In the genomic region with DNA sequence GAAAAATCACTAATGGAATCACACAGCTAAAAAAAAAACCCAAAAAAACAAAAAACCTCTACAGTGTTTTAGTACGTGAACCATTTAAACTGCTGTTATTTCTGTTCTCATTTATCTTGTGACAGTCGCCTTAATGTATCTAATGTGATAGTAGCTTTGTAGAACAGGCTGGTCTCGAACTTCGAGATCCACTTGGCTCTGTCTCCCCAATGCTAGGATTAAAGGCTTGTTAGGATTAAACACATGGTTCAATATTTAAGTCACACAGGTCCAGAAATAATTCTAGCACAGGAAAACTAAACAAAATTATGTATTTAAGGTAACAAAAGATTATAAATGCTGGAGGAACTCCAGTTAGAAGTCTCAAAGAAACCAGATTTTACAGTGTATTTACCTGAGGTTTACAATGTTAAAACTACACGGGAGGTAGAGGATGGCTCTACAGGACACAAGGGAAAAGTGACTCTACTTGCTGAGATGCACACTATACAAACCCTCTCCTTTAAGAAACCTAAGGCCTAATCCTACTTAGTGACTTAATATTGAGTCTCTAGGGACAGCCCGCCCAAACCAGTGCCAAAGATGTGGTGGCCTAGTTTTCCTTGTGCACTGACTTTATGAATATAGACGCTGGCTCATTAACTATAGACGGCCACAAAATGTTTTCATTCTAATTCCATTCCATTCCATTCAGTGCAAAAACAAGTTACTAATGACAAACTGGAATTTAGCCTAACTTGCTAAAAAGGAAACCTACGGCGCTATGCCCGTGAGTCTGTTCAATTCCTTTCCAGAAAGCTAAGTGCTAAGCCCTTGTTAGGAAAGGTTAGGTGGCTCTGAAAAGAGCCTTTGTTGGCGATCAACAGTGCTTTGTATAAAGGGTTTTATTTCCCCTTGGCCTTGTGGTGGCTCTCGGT, we compare ENCODE assay signal across 8 mouse cellular contexts. TPM values are rescaled to one million over a fixed set of nuclear protein-coding genes. Genes with fewer than 3 reads are reported as not detected.
DNase-seq lines count a peak whose midpoint lies in the region; ATAC-seq and TF ChIP-seq lines count a peak whose summit lies in the region.

No protein-coding gene starts in this region.

- TF ChIP-seq CTCF in lung, adult 2 months (IDR thresholded peaks at IDR 0.05; ENCODE audit: insufficient read depth, low read length), result no peak

- peaks cover 7% of the 10 kb centered on the region; the same call in 1 of the 2 replicates for H3K4me1 ChIP-seq in lung, adult 2 months (ENCODE audit: control insufficient read depth, insufficient read depth, low read length)
- H3K4me1 ChIP-seq in brown adipose tissue, adult 24 weeks (ENCODE audit: control insufficient read depth, insufficient read depth, insufficient read length, low read length), result no peaks in the 10 kb centered on the region; the same call in 1 of the 2 replicates
- H3K4me1 ChIP-seq in hindbrain, embryonic 13.5 days (replicated peaks), result peaks cover 22% of the 10 kb centered on the region
- peaks cover 27% of the 10 kb centered on the region for H3K4me1 ChIP-seq in midbrain, embryonic 16.5 days (ENCODE audit: control insufficient read depth, insufficient read depth, low read length)

- peak overlapping the region; percentile 65 for H3K4me2 ChIP-seq in hindbrain, embryonic 13.5 days
- peak overlapping the region; percentile 78 for H3K4me2 ChIP-seq in midbrain, embryonic 16.5 days (ENCODE audit: low read length)

- intact Hi-C loops in left cerebral cortex, postnatal 14 days (cut with DNase I), result loop anchor here (5.0 to 10.0 kb wide), 4 partner anchors 1363 to 1703 kb away; a partner anchor contains a TSS

- H3K27ac ChIP-seq in brown adipose tissue, adult 24 weeks (replicated peaks; ENCODE audit: low read depth, low read length), result no peak overlapping the region
- H3K27ac ChIP-seq in hindbrain, embryonic 13.5 days, result peak overlapping the region; percentile 84
- H3K27ac ChIP-seq in midbrain, embryonic 16.5 days (ENCODE audit: low read length), result peak overlapping the region; percentile 73

- no peaks in the 10 kb centered on the region for H3K27me3 ChIP-seq in hindbrain, embryonic 13.5 days
- no peaks in the 10 kb centered on the region for H3K27me3 ChIP-seq in midbrain, embryonic 16.5 days (ENCODE audit: control insufficient read depth, insufficient read depth, low read depth, low read length)

- H3K9ac ChIP-seq in hindbrain, embryonic 13.5 days, result peak overlapping the region; percentile 64
- H3K9ac ChIP-seq in midbrain, embryonic 16.5 days (ENCODE audit: low read depth, low read length), result peak overlapping the region; percentile 36; the same call in 1 of the 2 replicates

- H3K36me3 ChIP-seq in hindbrain, embryonic 13.5 days, result no peaks in the 10 kb centered on the region
- no peaks in the 10 kb centered on the region for H3K36me3 ChIP-seq in midbrain, embryonic 16.5 days (ENCODE audit: control insufficient read depth, insufficient read depth, low read length)

- DNase-seq in lung, adult 2 months, result no peak
- no peak for DNase-seq in lung, postnatal 25 days (ENCODE audit: low spot score)
- no peak for DNase-seq in left cerebral cortex, postnatal 14 days (ENCODE audit: low spot score in 2 of 2)
- no peak for DNase-seq in adrenal gland, postnatal 14 days

- no peak for ATAC-seq in hindbrain, embryonic 13.5 days (ENCODE audit: low FRiP score)
- ATAC-seq in midbrain, embryonic 16.5 days, result no peak
- ATAC-seq in megakaryocyte progenitor cell, adult 5-6 weeks (replicated peaks; ENCODE audit: poor library complexity), result no peak

- peak overlapping the region; percentile 32 for H3K4me3 ChIP-seq in lung, adult 2 months (replicated peaks; ENCODE audit: extremely low read depth, low read depth, low read length)
- H3K4me3 ChIP-seq in brown adipose tissue, adult 24 weeks (ENCODE audit: insufficient read depth, low read depth, low read length), result 0 out of 2 replicates have a peak overlapping the region, but pooled peaks have one; percentile 11
- peak overlapping the region; percentile 40 for H3K4me3 ChIP-seq in hindbrain, embryonic 13.5 days
- H3K4me3 ChIP-seq in midbrain, embryonic 16.5 days (ENCODE audit: low read depth, low read length), result peak overlapping the region; percentile 34

- H3K9me3 ChIP-seq in hindbrain, embryonic 13.5 days, result no peaks in the 10 kb centered on the region
- H3K9me3 ChIP-seq in midbrain, embryonic 16.5 days (replicated peaks; ENCODE audit: control insufficient read depth, low read length, poor library complexity, severe bottlenecking), result no peaks in the 10 kb centered on the region

- 6% methylated on average over 13 of the region's 13 CpGs for WGBS in lung, adult 2 months
- WGBS in hindbrain, embryonic 13.5 days, result 2% methylated on average over 13 of the region's 13 CpGs
- WGBS in midbrain, embryonic 16.5 days, result 2% methylated on average over 13 of the region's 13 CpGs

- TF ChIP-seq POLR2A in lung, adult 2 months (IDR thresholded peaks at IDR 0.05; ENCODE audit: borderline replicate concordance, extremely low read depth, low read depth, low read length), result no peak

RNA-seq across cellular contexts. Expression of a gene that starts 0.7 kb away (rescaled TPM):
- 5.1 and 5.2 TPM in 2 replicates for polyA plus RNA-seq in lung, adult 2 months (2012; rRNA removed)
- 1.9 and 6.6 TPM in 2 replicates for polyA plus RNA-seq in brown adipose tissue, adult 24 weeks (2012; ENCODE audit: insufficient read depth, insufficient read length, missing spikeins)
- 12.2 and 12.9 TPM in 2 replicates for polyA plus RNA-seq in hindbrain, embryonic 13.5 days (2015; fragmentation: Nextera tagmentation; extraction: Ambion mirVana)
- 4.0 and 4.9 TPM in 2 replicates for polyA plus RNA-seq in midbrain, embryonic 16.5 days (2015; fragmentation: Nextera tagmentation; extraction: Ambion mirVana)
- 10 to 100 TPM; 50.0 to 57.5 TPM for total RNA-seq in left cerebral cortex, postnatal 14 days (2021)
- total RNA-seq in adrenal gland, postnatal 14 days (2021), result 104 and 144 TPM in 2 replicates
- total RNA-seq in megakaryocyte progenitor cell, adult 5-6 weeks (2015), result 38.4 and 42.3 TPM in 2 replicates
- 83.0 and 89.0 TPM in 2 replicates for total RNA-seq in megakaryocyte progenitor cell, adult 5-6 weeks (2017)

RNA-seq across cellular contexts. Expression of a gene that starts 0.8 kb away (rescaled TPM):
- polyA plus RNA-seq in lung, adult 2 months (2012; rRNA removed), result 0.54 and 1.1 TPM in 2 replicates
- polyA plus RNA-seq in brown adipose tissue, adult 24 weeks (2012; ENCODE audit: insufficient read depth, insufficient read length, missing spikeins), result not detected in 2 replicates
- 11.9 and 17.6 TPM in 2 replicates for polyA plus RNA-seq in hindbrain, embryonic 13.5 days (2015; fragmentation: Nextera tagmentation; extraction: Ambion mirVana)
- polyA plus RNA-seq in midbrain, embryonic 16.5 days (2015; fragmentation: Nextera tagmentation; extraction: Ambion mirVana), result 1.8 and 8.3 TPM in 2 replicates
- total RNA-seq in left cerebral cortex, postnatal 14 days (2021), result 10 to 100 TPM; 17.8 to 20.2 TPM
- total RNA-seq in adrenal gland, postnatal 14 days (2021), result 114 and 174 TPM in 2 replicates
- total RNA-seq in megakaryocyte progenitor cell, adult 5-6 weeks (2015), result 21.6 and 36.7 TPM in 2 replicates
- 1,156 and 1,370 TPM in 2 replicates for total RNA-seq in megakaryocyte progenitor cell, adult 5-6 weeks (2017)

RNA-seq across cellular contexts. Expression of a gene that starts 1.1 kb away (rescaled TPM):
- 1.8 and 3.5 TPM in 2 replicates for polyA plus RNA-seq in lung, adult 2 months (2012; rRNA removed)
- not detected in 2 replicates for polyA plus RNA-seq in brown adipose tissue, adult 24 weeks (2012; ENCODE audit: insufficient read depth, insufficient read length, missing spikeins)
- polyA plus RNA-seq in hindbrain, embryonic 13.5 days (2015; fragmentation: Nextera tagmentation; extraction: Ambion mirVana), result 1.8 and 5.0 TPM in 2 replicates
- polyA plus RNA-seq in midbrain, embryonic 16.5 days (2015; fragmentation: Nextera tagmentation; extraction: Ambion mirVana), result 1.5 and 2.3 TPM in 2 replicates
- total RNA-seq in left cerebral cortex, postnatal 14 days (2021), result 10 to 100 TPM; 15.5 to 16.7 TPM
- 118 and 165 TPM in 2 replicates for total RNA-seq in adrenal gland, postnatal 14 days (2021)
- total RNA-seq in megakaryocyte progenitor cell, adult 5-6 weeks (2015), result 66.7 and 68.0 TPM in 2 replicates
- 642 and 843 TPM in 2 replicates for total RNA-seq in megakaryocyte progenitor cell, adult 5-6 weeks (2017)

RNA-seq across cellular contexts. Expression of a gene that starts 6.2 kb away (rescaled TPM):
- polyA plus RNA-seq in lung, adult 2 months (2012; rRNA removed), result 0.74 and 3.1 TPM in 2 replicates
- polyA plus RNA-seq in brown adipose tissue, adult 24 weeks (2012; ENCODE audit: insufficient read depth, insufficient read length, missing spikeins), result not detected in 2 replicates
- 0.84 and 3.1 TPM in 2 replicates for polyA plus RNA-seq in hindbrain, embryonic 13.5 days (2015; fragmentation: Nextera tagmentation; extraction: Ambion mirVana)
- polyA plus RNA-seq in midbrain, embryonic 16.5 days (2015; fragmentation: Nextera tagmentation; extraction: Ambion mirVana), result 1.3 TPM in 1 of 2 replicates, not detected in the other
- 10 to 100 TPM; 21.5 to 26.9 TPM for total RNA-seq in left cerebral cortex, postnatal 14 days (2021)
- 207 and 301 TPM in 2 replicates for total RNA-seq in adrenal gland, postnatal 14 days (2021)
- 65.4 and 83.1 TPM in 2 replicates for total RNA-seq in megakaryocyte progenitor cell, adult 5-6 weeks (2015)
- 1,827 and 2,239 TPM in 2 replicates for total RNA-seq in megakaryocyte progenitor cell, adult 5-6 weeks (2017)

RNA-seq across cellular contexts. Expression of a gene that starts 6.5 kb away (rescaled TPM):
- polyA plus RNA-seq in lung, adult 2 months (2012; rRNA removed), result 0.87 and 1.8 TPM in 2 replicates
- polyA plus RNA-seq in brown adipose tissue, adult 24 weeks (2012; ENCODE audit: insufficient read depth, insufficient read length, missing spikeins), result not detected in 2 replicates
- 1.9 TPM in 1 of 2 replicates, not detected in the other for polyA plus RNA-seq in hindbrain, embryonic 13.5 days (2015; fragmentation: Nextera tagmentation; extraction: Ambion mirVana)
- polyA plus RNA-seq in midbrain, embryonic 16.5 days (2015; fragmentation: Nextera tagmentation; extraction: Ambion mirVana), result not detected in 2 replicates
- total RNA-seq in left cerebral cortex, postnatal 14 days (2021), result 10 to 100 TPM; 38.2 to 41.7 TPM
- total RNA-seq in adrenal gland, postnatal 14 days (2021), result 203 and 342 TPM in 2 replicates
- total RNA-seq in megakaryocyte progenitor cell, adult 5-6 weeks (2015), result 1.9 and 2.2 TPM in 2 replicates
- total RNA-seq in megakaryocyte progenitor cell, adult 5-6 weeks (2017), result 923 and 1,838 TPM in 2 replicates
